Mouse (Mus musculus) heart, postnatal 0 days (tissue): ENCODE data around the gene Stim2.

ENCODE experiments used
- CTCF ChIP-seq: IDR thresholded peaks from 2 replicates; pipeline ENCODE4 v1.5.1; 2016; ENCODE audit warnings: antibody characterized with exemption, control low read depth, low read depth
- EP300 ChIP-seq: IDR thresholded peaks from 2 replicates; pipeline ENCODE4 v1.6.1; 2016; ENCODE audit warnings: antibody characterized with exemption, low read depth

DNA sequence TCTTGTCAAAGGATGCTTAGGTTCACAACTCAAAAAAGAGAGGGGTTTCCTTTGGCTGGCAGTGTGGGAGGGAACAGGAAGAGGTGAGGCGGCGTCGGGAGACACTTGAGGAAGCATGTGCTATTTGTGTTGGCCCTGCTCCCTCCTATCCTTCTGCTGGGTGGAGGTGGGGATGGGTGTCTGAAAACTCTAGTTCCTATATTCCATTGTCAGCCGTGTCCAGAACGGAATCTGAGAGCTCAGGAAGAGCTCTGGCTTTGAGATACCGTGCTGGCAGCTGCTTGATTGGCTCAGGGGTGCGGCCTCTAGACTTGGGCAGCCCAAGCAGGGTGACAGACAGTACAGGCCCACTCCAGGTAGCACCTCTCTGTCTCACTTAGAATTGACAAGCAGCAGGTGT, 28.1 kb upstream of the Stim2 start:
- TF ChIP-seq CTCF (no peak), EP300 (peak; percentile 62; the same call in 1 of the 2 replicates)
